Mouse (Mus musculus) heart, embryonic 12.5 days (tissue): Measurements from ENCODE around the gene Sema3d. TPM values are rescaled to one million over a fixed set of nuclear protein-coding genes. Genes with fewer than 3 reads are reported as not detected.

Source experiments
- ATAC-seq: fragments of 200-750 bp; cut with Nextera tagmentation; 2 replicates; pipeline ENCODE4 v1.8.0; 2017; ENCODE audit warnings: moderate TSS enrichment, moderate library complexity; ENCODE audit not compliant: insufficient number of reproducible peaks, low FRiP score
- H3K27ac ChIP-seq: fragments of 300-500 bp; sonication (generic); 2 replicates; pipeline ENCODE4 v1.5.1; 2016; ENCODE audit warnings: mild to moderate bottlenecking, moderate library complexity; ENCODE audit not compliant: poor library complexity, severe bottlenecking
- H3K27me3 ChIP-seq: fragments of 300-500 bp; sonication (generic); replicated peaks from 2 replicates; pipeline ENCODE4 v1.6.1; 2016; ENCODE audit warnings: mild to moderate bottlenecking, moderate library complexity
- H3K36me3 ChIP-seq: fragments of 300-500 bp; sonication (generic); 2 replicates; pipeline ENCODE4 v1.6.1; 2016; ENCODE audit warnings: mild to moderate bottlenecking, moderate library complexity
- H3K4me1 ChIP-seq: fragments of 300-500 bp; sonication (generic); replicated peaks from 2 replicates; pipeline ENCODE4 v1.6.1; 2016; ENCODE audit warnings: mild to moderate bottlenecking
- H3K4me2 ChIP-seq: fragments of 300-500 bp; sonication (generic); 2 replicates; pipeline ENCODE4 v1.6.1; 2016; ENCODE audit warnings: mild to moderate bottlenecking, moderate library complexity
- H3K4me3 ChIP-seq: fragments of 300-500 bp; sonication (generic); 2 replicates; pipeline ENCODE4 v1.5.1; 2016; ENCODE audit warnings: mild to moderate bottlenecking
- H3K9ac ChIP-seq: fragments of 300-500 bp; sonication (generic); 2 replicates; pipeline ENCODE4 v1.6.1; 2016; ENCODE audit warnings: mild to moderate bottlenecking, moderate library complexity
- H3K9me3 ChIP-seq: fragments of 300-500 bp; sonication (generic); replicated peaks from 2 replicates; pipeline ENCODE4 v1.6.1; 2016; ENCODE audit warnings: mild to moderate bottlenecking, moderate library complexity
- WGBS: fragments of 180-500 bp; shearing (Covaris S2); methylation state at CpG from one replicate; pipeline ENCODE4 v1.1.7; 2016; 5-methylcytosine and 5-hydroxymethylcytosine counted together
- polyA plus RNA-seq: library from polyadenylated mRNA; unstranded; fragments of >200 nt; fragmentation: Nextera tagmentation; extraction: Ambion mirVana; gene quantifications from 2 replicates; pipeline ENCODE4 v1.2.1, GENCODE M21; 2016

Sema3d gene
- polyA plus RNA-seq, 1 experiment from 2014 or later = 16.0 TPM

DNA sequence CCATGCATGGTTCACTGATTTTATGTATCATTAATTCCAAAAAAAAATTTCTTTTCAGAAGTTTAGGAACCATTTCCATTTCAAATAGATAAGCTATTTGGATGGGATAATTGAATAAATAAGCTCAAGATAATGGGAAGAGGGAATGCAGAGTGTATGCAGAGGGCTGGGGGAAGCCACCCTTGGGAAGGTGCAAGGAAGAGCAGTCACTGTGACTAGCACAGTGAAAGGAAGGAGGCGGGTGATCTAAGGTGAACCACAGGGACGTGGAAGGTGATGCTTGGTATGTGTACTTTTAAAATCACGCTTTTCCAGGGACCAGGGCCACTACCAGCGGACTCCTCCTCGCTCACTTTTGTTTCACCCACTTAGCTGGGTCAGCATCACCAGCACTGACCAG lies 115.9 kb downstream of the Sema3d start:
- Histone ChIP-seq H3K4me3 (no peak overlapping the region), H3K36me3 (no peaks in the 10 kb centered on the region), H3K9ac (no peak overlapping the region), H3K27ac (peak overlapping the region; percentile 56; the same call in 1 of the 2 replicates), H3K4me1 (peaks cover 19% of the 10 kb centered on the region), H3K9me3 (0 out of 2 replicates have a peak, but pooled peaks cover 4% of the 10 kb centered on the region), H3K4me2 (no peak overlapping the region), H3K27me3 (no peaks in the 10 kb centered on the region)
- no peak for ATAC-seq
- 86% methylated on average over 5 of the region's 5 CpGs for WGBS

DNA sequence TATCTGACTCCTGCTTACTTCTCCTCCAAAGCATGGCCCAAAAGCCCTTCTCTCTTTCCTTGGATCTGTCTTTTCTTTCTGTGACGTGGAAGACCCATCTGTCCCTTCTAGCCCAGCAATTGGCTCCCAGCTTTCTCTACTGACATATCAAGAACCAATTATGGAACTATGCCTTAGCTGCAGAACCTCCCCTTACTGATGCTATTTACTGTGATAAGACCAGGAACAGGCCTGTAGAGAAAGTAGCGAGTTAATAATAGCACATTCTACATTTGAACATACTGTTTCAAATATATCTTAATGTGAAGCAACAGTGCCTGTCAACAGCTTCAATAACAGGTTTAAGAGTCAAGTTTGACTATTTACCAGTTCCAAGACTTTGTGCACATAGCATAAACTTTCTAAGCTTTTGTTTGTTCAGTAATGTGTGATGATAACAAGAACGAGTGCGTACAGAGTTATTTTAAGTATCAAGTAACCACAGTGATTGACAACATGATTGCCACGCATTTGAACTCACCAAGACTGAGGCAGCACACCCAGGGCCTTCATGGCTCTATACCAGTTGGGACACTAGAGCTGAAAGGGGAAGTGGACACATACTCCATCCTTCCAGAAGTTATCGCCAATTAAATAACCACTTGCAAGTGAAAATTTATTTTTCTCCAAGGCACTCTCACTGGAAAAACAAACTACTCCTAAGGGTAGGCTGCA lies 116.8 kb downstream of the Sema3d start:
- ATAC-seq = peak; percentile 39; the same call in 1 of the 2 replicates
- H3K4me1 ChIP-seq = peaks cover 19% of the 10 kb centered on the region
- peak overlapping the region; percentile 56 for H3K27ac ChIP-seq
- H3K36me3 ChIP-seq = no peaks in the 10 kb centered on the region
- no peaks in the 10 kb centered on the region for H3K27me3 ChIP-seq
- no peak overlapping the region for H3K4me3 ChIP-seq
- H3K9me3 ChIP-seq = 0 out of 2 replicates have a peak, but pooled peaks cover 4% of the 10 kb centered on the region
- H3K4me2 ChIP-seq = no peak overlapping the region
- H3K9ac ChIP-seq = no peak overlapping the region
- WGBS = 31% methylated on average over 6 of the region's 6 CpGs

DNA sequence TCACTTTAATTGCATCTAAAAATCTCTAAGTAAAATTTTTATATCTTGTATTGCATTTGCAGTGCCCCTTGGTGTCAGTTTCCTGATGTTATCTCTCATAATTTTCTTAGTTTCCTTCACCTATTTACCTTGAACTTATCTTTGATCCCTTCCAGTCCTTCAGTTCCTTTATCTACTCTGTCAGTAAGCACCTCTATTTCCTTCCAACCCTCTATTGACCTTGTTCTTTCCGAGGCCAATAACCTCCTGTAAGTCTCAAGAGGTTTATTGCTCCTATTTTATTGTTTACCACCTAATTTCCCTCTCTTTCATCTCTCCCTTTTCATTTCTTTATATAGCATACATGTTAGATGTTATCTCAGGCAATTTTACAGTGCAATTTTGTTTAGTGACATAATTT lies 129.3 kb downstream of the Sema3d start:
- Histone ChIP-seq H3K9me3 (no peaks in the 10 kb centered on the region), H3K27ac (no peak overlapping the region), H3K36me3 (no peaks in the 10 kb centered on the region), H3K9ac (no peak overlapping the region), H3K4me2 (no peak overlapping the region), H3K4me3 (no peak overlapping the region), H3K27me3 (no peaks in the 10 kb centered on the region), H3K4me1 (peaks cover 5% of the 10 kb centered on the region; the same call in 1 of the 2 replicates)
- WGBS = 21% methylated on average over 1 of the region's 1 CpGs
- ATAC-seq = no peak

DNA sequence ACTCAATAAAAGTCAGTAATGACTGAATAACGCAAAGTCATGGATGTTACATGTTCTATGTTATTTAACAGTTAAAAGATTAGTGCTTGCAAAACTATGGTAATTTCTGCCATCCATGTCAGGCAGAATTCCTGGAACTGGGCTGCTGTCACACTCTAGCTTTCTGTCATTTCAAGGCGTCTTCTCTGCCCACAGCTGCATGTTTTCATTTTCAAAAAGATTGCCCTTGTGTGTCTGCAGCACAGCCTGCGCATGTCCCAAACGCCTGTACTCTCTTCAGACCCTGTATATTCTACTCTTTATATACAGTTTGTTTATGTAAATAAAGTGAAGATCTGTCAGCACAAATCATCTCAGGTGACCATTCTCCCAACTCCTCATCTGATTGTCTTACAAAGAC lies 132.1 kb downstream of the Sema3d start:
- H3K4me1 ChIP-seq = no peaks in the 10 kb centered on the region
- H3K4me2 ChIP-seq = no peak overlapping the region
- H3K36me3 ChIP-seq = no peaks in the 10 kb centered on the region
- no peak overlapping the region for H3K4me3 ChIP-seq
- WGBS = 81% methylated on average over 4 of the region's 4 CpGs
- ATAC-seq = no peak
- no peaks in the 10 kb centered on the region for H3K9me3 ChIP-seq
- H3K9ac ChIP-seq = no peak overlapping the region
- H3K27me3 ChIP-seq = no peaks in the 10 kb centered on the region
- no peak overlapping the region for H3K27ac ChIP-seq

DNA sequence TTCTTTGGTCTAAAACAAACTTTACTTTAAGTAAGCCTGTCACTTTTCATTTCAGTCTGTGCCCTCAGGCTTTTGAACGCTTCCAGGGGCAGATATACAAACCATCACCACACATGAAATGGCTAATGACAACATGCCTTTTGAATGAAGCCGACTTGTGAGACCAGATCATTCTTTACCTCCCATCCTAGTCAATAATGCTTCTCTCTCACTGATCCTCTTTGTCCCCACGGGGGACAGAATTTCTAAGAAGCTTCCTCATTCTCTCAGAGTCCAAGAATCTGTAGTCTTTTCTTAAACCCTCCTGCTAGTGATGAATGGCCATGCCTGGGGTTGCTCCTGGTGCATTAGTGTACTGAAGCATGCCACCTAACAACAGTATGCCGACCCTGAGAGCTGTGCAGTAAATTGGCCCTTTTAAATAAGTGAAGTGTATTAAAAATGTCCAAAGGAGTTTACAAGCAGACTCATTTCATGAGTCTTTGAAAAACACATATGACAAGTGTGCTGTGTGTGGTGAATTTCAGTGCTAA lies 142.1 kb downstream of the Sema3d start:
- no peak for ATAC-seq
- 62% methylated on average over 4 of the region's 4 CpGs for WGBS
- H3K4me2 ChIP-seq = no peak overlapping the region
- no peak overlapping the region for H3K4me3 ChIP-seq
- no peaks in the 10 kb centered on the region for H3K36me3 ChIP-seq
- no peak overlapping the region for H3K9ac ChIP-seq
- H3K4me1 ChIP-seq = no peaks in the 10 kb centered on the region
- H3K27me3 ChIP-seq = no peaks in the 10 kb centered on the region
- no peak overlapping the region for H3K27ac ChIP-seq
- no peaks in the 10 kb centered on the region for H3K9me3 ChIP-seq

DNA sequence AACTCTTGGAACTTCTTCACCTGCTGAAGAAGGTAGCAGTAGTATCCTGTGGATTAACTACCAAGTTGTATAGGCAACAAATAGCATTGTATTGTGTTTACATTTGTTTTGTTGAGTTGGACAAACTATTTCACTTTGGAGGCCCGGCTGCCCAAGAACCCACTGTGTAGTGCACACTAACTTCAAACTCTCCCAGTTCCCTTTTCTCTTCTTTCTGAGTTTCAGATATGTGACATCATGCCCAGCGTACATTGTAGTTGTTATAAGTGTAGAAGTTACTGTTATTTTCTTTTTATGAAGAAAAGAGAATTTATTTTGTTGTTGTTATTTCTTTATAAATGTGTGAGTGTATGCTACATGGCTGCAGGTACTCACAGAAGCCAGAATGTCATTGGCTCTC lies 145.4 kb downstream of the Sema3d start:
- Histone ChIP-seq H3K27me3 (no peaks in the 10 kb centered on the region), H3K9me3 (no peaks in the 10 kb centered on the region), H3K27ac (no peak overlapping the region), H3K4me3 (no peak overlapping the region), H3K9ac (no peak overlapping the region), H3K36me3 (no peaks in the 10 kb centered on the region), H3K4me2 (no peak overlapping the region), H3K4me1 (no peaks in the 10 kb centered on the region)
- ATAC-seq = no peak
- 80% methylated on average over 2 of the region's 2 CpGs for WGBS

DNA sequence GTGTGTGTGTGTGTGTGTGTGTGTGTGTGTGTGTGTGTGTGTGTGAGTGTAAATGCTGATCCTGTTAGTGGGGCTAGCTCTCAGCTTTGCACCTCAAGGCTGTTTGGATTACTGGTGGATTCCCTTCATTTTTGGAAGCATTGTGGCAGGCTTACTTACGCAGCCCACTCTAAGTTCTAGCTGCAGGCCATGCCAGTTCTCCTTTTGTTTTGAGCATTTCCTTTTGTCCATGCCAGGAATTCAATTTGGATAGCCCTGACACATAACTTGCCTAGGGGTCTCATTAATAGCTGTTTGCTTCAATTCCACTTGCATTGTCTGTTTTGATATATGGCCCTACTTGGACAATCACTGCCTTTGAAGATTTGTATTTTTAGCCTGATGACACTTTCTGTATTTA lies 146.6 kb downstream of the Sema3d start:
- H3K27ac ChIP-seq = no peak overlapping the region
- no peaks in the 10 kb centered on the region for H3K27me3 ChIP-seq
- no peak overlapping the region for H3K4me3 ChIP-seq
- H3K9me3 ChIP-seq = no peaks in the 10 kb centered on the region
- H3K4me2 ChIP-seq = no peak overlapping the region
- no peak for ATAC-seq
- no peaks in the 10 kb centered on the region for H3K4me1 ChIP-seq
- no peaks in the 10 kb centered on the region for H3K36me3 ChIP-seq
- no peak overlapping the region for H3K9ac ChIP-seq
- 80% methylated on average over 1 of the region's 1 CpGs for WGBS

DNA sequence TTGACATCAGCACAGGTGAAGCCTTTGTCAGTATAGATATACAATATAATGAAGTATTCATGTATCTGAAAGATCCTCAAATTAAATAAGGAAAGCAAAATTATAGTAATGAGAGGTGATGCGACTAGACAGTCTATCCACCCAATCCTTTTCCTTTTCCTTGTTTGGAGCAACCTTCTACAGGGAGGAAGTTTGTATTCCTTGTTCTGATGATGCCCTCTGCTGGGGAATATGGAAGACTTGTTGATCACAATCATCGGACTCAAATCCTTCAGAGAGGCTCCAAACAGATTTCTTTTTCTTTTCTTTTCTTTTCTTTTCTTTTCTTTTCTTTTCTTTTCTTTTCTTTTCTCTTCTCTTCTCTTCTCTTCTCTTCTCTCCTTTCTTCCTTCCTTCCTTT lies 158.1 kb downstream of the Sema3d start:
- no peaks in the 10 kb centered on the region for H3K4me1 ChIP-seq
- WGBS = 40% methylated on average over 2 of the region's 2 CpGs
- no peaks in the 10 kb centered on the region for H3K9me3 ChIP-seq
- no peak overlapping the region for H3K4me3 ChIP-seq
- no peak overlapping the region for H3K4me2 ChIP-seq
- H3K36me3 ChIP-seq = no peaks in the 10 kb centered on the region
- no peak for ATAC-seq
- H3K27ac ChIP-seq = no peak overlapping the region
- no peak overlapping the region for H3K9ac ChIP-seq
- H3K27me3 ChIP-seq = no peaks in the 10 kb centered on the region

DNA sequence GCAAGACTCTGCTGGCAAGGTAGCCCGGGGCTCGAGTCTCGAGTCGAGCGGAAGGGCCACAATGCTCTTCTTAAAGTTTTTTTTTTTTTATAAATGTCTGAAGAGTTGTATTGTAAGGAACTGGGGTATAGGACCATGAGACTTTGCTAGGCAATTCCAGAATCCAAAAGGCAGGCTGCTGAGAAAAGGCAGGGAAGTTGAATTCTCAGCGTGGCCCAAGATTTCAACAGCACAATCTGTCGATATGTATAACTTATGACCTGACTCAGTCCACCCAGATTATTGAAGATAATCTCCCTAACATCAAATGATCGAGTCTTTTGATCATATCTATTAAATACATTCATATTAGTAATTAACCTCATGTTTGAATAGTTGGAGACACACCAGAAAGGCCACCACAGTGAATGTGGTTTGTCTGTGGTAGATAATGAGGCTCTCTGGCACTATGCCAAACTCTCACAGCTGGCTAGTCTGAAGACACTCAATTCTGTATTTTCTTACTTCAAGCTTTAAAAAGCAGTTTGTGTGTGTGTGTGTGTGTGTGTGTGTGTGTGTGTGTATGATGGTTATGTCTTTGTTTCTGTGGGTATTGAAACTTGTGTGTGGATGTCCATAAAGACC lies 166.0 kb downstream of the Sema3d start:
- peaks cover 5% of the 10 kb centered on the region for H3K4me1 ChIP-seq
- no peaks in the 10 kb centered on the region for H3K27me3 ChIP-seq
- no peak overlapping the region for H3K4me3 ChIP-seq
- no peaks in the 10 kb centered on the region for H3K36me3 ChIP-seq
- no peak for ATAC-seq
- 82% methylated on average over 8 of the region's 8 CpGs for WGBS
- no peak overlapping the region for H3K27ac ChIP-seq
- H3K9me3 ChIP-seq = no peaks in the 10 kb centered on the region
- no peak overlapping the region for H3K4me2 ChIP-seq
- no peak overlapping the region for H3K9ac ChIP-seq

DNA sequence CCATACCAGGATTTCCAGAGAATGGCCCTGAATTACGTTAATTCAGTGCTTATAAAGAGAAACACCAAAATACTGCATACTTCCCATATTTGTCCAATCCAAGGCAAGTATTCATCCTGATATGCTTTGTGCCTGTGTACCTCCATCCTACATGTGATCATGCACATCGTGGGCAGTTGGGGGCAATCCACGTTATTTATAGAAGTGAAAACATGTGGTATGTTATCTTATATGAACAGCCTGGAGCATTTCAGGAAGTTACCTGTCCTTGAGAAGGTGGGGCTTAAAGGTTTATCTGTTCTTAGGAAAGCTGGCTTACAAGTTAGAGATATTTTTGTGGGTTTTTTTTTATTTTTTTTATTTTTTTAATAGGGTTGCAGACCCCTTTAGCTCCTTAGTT lies 172.2 kb downstream of the Sema3d start:
- ATAC-seq = no peak
- Histone ChIP-seq H3K4me1 (0 out of 2 replicates have a peak, but pooled peaks cover 2% of the 10 kb centered on the region), H3K9me3 (no peaks in the 10 kb centered on the region), H3K4me3 (no peak overlapping the region), H3K27ac (no peak overlapping the region), H3K27me3 (no peaks in the 10 kb centered on the region), H3K36me3 (no peaks in the 10 kb centered on the region), H3K4me2 (no peak overlapping the region), H3K9ac (no peak overlapping the region)
- 78% methylated on average over 3 of the region's 3 CpGs for WGBS

DNA sequence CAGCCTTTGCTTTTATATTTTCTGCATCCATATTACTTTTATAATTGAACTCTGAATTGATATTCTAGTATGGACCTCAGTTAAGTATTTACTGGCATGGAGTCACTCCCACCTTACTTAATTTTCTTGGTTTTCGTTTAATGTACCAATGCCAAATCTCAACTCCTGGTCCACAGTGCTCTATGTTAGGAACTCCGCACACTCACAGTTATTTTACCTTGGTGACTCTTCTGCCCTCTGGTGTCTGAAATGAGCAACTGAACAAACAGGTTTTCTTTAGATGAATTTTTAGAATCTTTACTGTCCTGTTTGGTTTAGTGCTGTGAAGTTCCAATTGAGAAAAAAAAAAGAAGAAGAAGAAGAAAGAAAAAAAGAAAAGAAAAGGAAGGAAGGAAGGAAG lies 174.7 kb downstream of the Sema3d start:
- H3K9ac ChIP-seq = no peak overlapping the region
- H3K4me2 ChIP-seq = no peak overlapping the region
- H3K27ac ChIP-seq = no peak overlapping the region
- no peak for ATAC-seq
- no peak overlapping the region for H3K4me3 ChIP-seq
- WGBS = 45% methylated on average over 2 of the region's 2 CpGs
- no peaks in the 10 kb centered on the region for H3K27me3 ChIP-seq
- H3K36me3 ChIP-seq = no peaks in the 10 kb centered on the region
- H3K9me3 ChIP-seq = no peaks in the 10 kb centered on the region
- H3K4me1 ChIP-seq = 0 out of 2 replicates have a peak, but pooled peaks cover 2% of the 10 kb centered on the region
